Mouse (Mus musculus) limb, embryonic 11.5 days (tissue): ENCODE results near the gene Lhfp. TPM values are rescaled to one million over a fixed set of nuclear protein-coding genes. Genes with fewer than 3 reads are reported as not detected.

Experiments used
- ATAC-seq: fragments of 200-750 bp; cut with Nextera tagmentation; 2 replicates; pipeline ENCODE4 v1.8.0; 2017; ENCODE audit warnings: low read depth; ENCODE audit not compliant: insufficient number of reproducible peaks, low FRiP score, low TSS enrichment
- DNase-seq: peaks from one replicate; pipeline ENCODE4 v3.0.0-alpha.2; 2015; ENCODE audit warnings: low spot score
- H3K27ac ChIP-seq: fragments of 300-500 bp; sonication (generic); replicated peaks from 2 replicates; pipeline ENCODE4 v1.5.1; 2014; ENCODE audit warnings: low read depth, mild to moderate bottlenecking, low read length
- H3K27me3 ChIP-seq: fragments of 300-500 bp; sonication (generic); 2 replicates; pipeline ENCODE4 v1.6.1; 2014; ENCODE audit warnings: mild to moderate bottlenecking, low read length, mixed read lengths; ENCODE audit not compliant: control insufficient read depth, insufficient read depth
- H3K36me3 ChIP-seq: fragments of 300-500 bp; sonication (generic); 2 replicates; pipeline ENCODE4 v1.6.1; 2014; ENCODE audit warnings: mild to moderate bottlenecking, low read length, moderate library complexity, mixed read lengths; ENCODE audit not compliant: control insufficient read depth, insufficient read depth
- H3K4me1 ChIP-seq: fragments of 300-500 bp; sonication (generic); 2 replicates; pipeline ENCODE4 v1.6.1; 2014; ENCODE audit warnings: low read length, mixed read lengths; ENCODE audit not compliant: control insufficient read depth, insufficient read depth
- H3K4me2 ChIP-seq: fragments of 300-500 bp; sonication (generic); 2 replicates; pipeline ENCODE4 v1.6.1; 2014; ENCODE audit warnings: low read depth, mild to moderate bottlenecking, moderate library complexity; ENCODE audit not compliant: severe bottlenecking
- H3K4me3 ChIP-seq: fragments of 300-500 bp; sonication (generic); 2 replicates; pipeline ENCODE4 v1.5.1; 2014; ENCODE audit warnings: low read depth, low read length
- H3K9ac ChIP-seq: fragments of 300-500 bp; sonication (generic); 2 replicates; pipeline ENCODE4 v1.6.1; 2014; ENCODE audit warnings: mild to moderate bottlenecking, low read length
- H3K9me3 ChIP-seq: fragments of 300-500 bp; sonication (generic); 2 replicates; pipeline ENCODE4 v1.6.1; 2016; ENCODE audit warnings: low read length; ENCODE audit not compliant: control insufficient read depth
- WGBS: fragments of 180-500 bp; shearing (Covaris S2); extraction: QIAGEN DNeasy Blood & Tissue Kit; methylation state at CpG from one replicate; pipeline ENCODE4 v1.1.7; 2014; 5-methylcytosine and 5-hydroxymethylcytosine counted together
- polyA plus RNA-seq: library from polyadenylated mRNA; unstranded; fragments of >200 nt; fragmentation: Nextera tagmentation; extraction: Ambion mirVana; gene quantifications from 2 replicates; pipeline ENCODE4 v1.2.1, GENCODE M21; 2014

The Lhfp gene
- polyA plus RNA-seq, 1 experiment from 2014 or later: 61.0 TPM

GRCm38 (mm10) chr3:53145526-53145925 is 104.2 kb downstream of the Lhfp start:
- Histone ChIP-seq H3K9me3 (no peaks in the 10 kb centered on the region), H3K36me3 (no peaks in the 10 kb centered on the region), H3K4me1 (no peaks in the 10 kb centered on the region), H3K9ac (no peak overlapping the region), H3K4me3 (no peak overlapping the region), H3K27ac (no peak overlapping the region), H3K27me3 (no peaks in the 10 kb centered on the region), H3K4me2 (no peak overlapping the region)
- ATAC-seq (no peak), DNase-seq (no peak)
- WGBS: 68% methylated on average over 2 of the region's 2 CpGs

GRCm38 (mm10) chr3:53145946-53146345 is 104.6 kb downstream of the Lhfp start:
- no peak overlapping the region for H3K9ac ChIP-seq

DNA sequence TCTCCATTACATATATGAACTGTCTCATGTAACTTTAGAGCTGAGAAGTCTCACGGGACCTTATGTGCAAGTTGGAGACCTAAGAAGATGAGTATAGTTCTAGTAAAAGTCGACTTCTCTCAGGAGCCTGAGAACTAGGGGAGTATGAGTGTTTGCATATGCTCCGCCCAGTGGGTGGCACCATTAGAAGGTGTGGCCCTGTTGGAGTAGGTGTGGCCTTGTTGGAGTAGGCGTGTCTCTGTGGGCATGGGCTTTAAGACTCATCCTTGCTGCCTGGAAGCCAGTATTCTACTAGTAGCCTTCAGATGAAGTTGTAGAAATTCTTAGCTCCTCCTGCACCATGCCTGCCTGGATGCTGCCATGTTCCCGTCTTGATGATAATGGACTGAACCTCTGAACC is 105.7 kb downstream of the Lhfp start:
- Histone ChIP-seq H3K9me3 (no peaks in the 10 kb centered on the region), H3K4me2 (no peak overlapping the region), H3K4me1 (no peaks in the 10 kb centered on the region), H3K27ac (no peak overlapping the region), H3K27me3 (no peaks in the 10 kb centered on the region), H3K4me3 (no peak overlapping the region), H3K36me3 (no peaks in the 10 kb centered on the region), H3K9ac (no peak overlapping the region)
- ATAC-seq (no peak), DNase-seq (no peak)
- 90% methylated on average over 5 of the region's 5 CpGs for WGBS

More at GRCm38 (mm10) chr3:53145946-53146345, 104.6 kb downstream of the Lhfp start:
- no peaks in the 10 kb centered on the region for H3K9me3 ChIP-seq
- no peak for ATAC-seq
- DNase-seq: no peak
- H3K27ac ChIP-seq: no peak overlapping the region
- no peak overlapping the region for H3K4me2 ChIP-seq
- H3K4me1 ChIP-seq: no peaks in the 10 kb centered on the region
- 91% methylated on average over 5 of the region's 5 CpGs for WGBS
- no peaks in the 10 kb centered on the region for H3K36me3 ChIP-seq
- H3K27me3 ChIP-seq: no peaks in the 10 kb centered on the region
- no peak overlapping the region for H3K4me3 ChIP-seq

DNA sequence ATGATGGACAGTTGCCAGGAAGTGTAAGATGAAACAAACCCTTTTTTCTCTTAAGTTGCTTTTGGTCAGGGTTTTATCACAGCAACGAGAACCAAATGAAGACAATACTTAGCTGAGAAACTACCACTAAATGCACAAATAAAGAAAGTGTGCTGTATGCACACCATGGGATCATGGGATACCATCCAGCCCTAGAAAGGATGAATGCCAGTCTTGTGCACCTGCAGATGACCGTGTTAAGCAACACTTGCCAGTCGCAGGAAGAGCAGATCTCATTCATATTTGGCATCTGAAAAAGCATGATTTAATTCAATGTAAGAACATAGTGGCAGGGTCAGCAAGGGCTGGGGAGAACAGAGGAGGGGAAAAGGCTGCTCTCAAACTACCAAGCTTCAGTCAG is 107.4 kb downstream of the Lhfp start:
- DNase-seq (no peak), ATAC-seq (no peak)
- Histone ChIP-seq H3K27me3 (no peaks in the 10 kb centered on the region), H3K4me1 (no peaks in the 10 kb centered on the region), H3K27ac (no peak overlapping the region), H3K4me3 (no peak overlapping the region), H3K9me3 (no peaks in the 10 kb centered on the region), H3K9ac (no peak overlapping the region), H3K36me3 (no peaks in the 10 kb centered on the region), H3K4me2 (no peak overlapping the region)
- 84% methylated on average over 3 of the region's 3 CpGs for WGBS

DNA sequence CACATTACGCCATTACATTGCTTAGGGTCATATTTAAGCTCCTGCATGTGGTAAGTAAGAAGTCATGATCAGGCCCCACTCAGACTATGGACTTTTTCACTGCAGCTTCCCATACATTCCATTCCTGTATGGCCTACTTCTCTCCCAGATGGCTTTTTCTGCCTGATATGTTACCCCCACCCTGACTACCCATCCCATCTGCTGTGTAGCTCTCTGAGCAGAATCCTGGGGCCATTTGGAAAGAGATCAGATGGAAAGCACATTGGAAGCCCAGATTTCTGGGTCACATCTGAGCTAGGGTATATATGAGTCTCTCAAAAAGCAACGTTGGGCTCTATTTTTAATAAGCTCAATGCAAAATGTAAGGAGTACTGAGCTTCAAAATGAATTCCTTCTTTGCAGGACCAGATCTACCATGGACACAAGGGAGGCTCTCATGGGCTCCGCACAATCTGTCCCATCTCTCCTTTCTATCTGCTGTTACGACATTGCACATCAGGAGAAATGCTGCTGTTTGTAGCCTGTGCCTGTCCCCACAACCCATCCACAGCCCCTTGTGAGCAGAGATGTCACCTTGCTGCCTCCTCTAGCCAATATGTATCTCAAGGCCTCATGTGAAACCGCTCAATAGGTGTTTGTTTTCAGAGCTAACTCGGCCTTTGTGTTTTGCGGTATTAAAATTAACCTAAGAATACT is 108.4 kb downstream of the Lhfp start:
- H3K36me3 ChIP-seq: no peaks in the 10 kb centered on the region
- no peaks in the 10 kb centered on the region for H3K27me3 ChIP-seq
- H3K4me2 ChIP-seq: no peak overlapping the region
- no peaks in the 10 kb centered on the region for H3K9me3 ChIP-seq
- 94% methylated on average over 7 of the region's 7 CpGs for WGBS
- H3K9ac ChIP-seq: no peak overlapping the region
- no peak overlapping the region for H3K27ac ChIP-seq
- H3K4me1 ChIP-seq: no peaks in the 10 kb centered on the region
- ATAC-seq (no peak), DNase-seq (no peak)
- no peak overlapping the region for H3K4me3 ChIP-seq

GRCm38 (mm10) chr3:53151081-53151480 is 109.8 kb downstream of the Lhfp start:
- Histone ChIP-seq H3K4me2 (no peak overlapping the region), H3K9ac (no peak overlapping the region), H3K4me1 (no peaks in the 10 kb centered on the region), H3K27ac (no peak overlapping the region), H3K27me3 (no peaks in the 10 kb centered on the region), H3K4me3 (no peak overlapping the region), H3K36me3 (no peaks in the 10 kb centered on the region), H3K9me3 (no peaks in the 10 kb centered on the region)
- DNase-seq (no peak), ATAC-seq (no peak)
- 51% methylated on average over 1 of the region's 1 CpGs for WGBS

DNA sequence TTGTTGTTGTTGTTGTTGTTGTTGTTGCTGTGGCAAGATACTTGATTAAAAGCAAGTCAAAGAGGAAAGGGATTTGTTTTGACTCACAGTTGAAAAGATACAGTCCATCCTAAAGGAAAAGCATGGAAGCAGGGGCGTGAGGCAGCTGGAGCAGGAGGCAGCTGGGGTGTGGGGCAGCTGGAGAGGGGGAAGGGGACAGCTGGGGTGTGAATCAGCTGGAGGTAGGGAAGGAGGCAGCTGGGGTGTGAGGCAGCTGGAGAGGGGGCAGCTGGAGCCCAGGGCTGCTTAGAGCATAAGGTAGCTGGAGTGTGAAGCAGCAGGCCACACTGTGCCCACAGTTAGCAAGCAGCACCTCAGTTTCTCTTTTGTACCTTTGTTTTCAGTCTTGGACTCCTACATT is 110.3 kb downstream of the Lhfp start:
- 57% methylated on average over 1 of the region's 1 CpGs for WGBS

GRCm38 (mm10) chr3:53161963-53162362 is 120.6 kb downstream of the Lhfp start:
- DNase-seq (no peak), ATAC-seq (no peak)
- H3K4me2 ChIP-seq: no peak overlapping the region
- H3K36me3 ChIP-seq: no peaks in the 10 kb centered on the region
- peaks cover 7% of the 10 kb centered on the region; the same call in 1 of the 2 replicates for H3K4me1 ChIP-seq
- no peak overlapping the region for H3K9ac ChIP-seq
- no peaks in the 10 kb centered on the region for H3K9me3 ChIP-seq
- no peaks in the 10 kb centered on the region for H3K27me3 ChIP-seq
- H3K27ac ChIP-seq: no peak overlapping the region
- 83% methylated on average over 3 of the region's 3 CpGs for WGBS
- no peak overlapping the region for H3K4me3 ChIP-seq

More for the DNA sequence above, 110.3 kb downstream of the Lhfp start:
- no peaks in the 10 kb centered on the region for H3K36me3 ChIP-seq
- ATAC-seq: no peak
- DNase-seq: no peak
- no peak overlapping the region for H3K9ac ChIP-seq
- H3K4me1 ChIP-seq: no peaks in the 10 kb centered on the region
- no peak overlapping the region for H3K4me3 ChIP-seq
- H3K27ac ChIP-seq: no peak overlapping the region
- no peaks in the 10 kb centered on the region for H3K27me3 ChIP-seq
- H3K4me2 ChIP-seq: no peak overlapping the region
- H3K9me3 ChIP-seq: no peaks in the 10 kb centered on the region

DNA sequence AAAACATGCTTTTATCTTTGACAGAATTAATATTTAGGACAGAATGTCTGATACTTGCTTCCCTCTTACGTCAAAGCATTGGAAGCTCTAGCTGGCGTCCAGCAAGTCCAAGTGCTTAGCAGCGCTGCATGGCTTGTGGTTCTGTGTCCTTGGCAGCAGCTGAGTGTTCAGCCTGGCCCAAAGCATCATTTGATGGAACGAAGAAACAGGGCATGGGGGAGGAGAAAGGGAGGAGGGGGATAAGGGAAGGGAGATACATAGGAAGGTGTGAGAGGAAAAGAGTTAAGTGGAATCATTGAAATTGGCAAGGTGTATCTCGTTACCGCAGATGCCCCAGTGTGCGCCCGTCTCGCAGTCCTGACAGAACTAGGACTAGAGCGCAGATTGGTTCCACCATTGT is 124.0 kb downstream of the Lhfp start:
- Histone ChIP-seq H3K27me3 (no peaks in the 10 kb centered on the region), H3K9ac (no peak overlapping the region), H3K9me3 (no peaks in the 10 kb centered on the region), H3K4me3 (no peak overlapping the region), H3K4me2 (no peak overlapping the region), H3K4me1 (no peaks in the 10 kb centered on the region), H3K36me3 (no peaks in the 10 kb centered on the region), H3K27ac (no peak overlapping the region)
- 84% methylated on average over 10 of the region's 10 CpGs for WGBS
- DNase-seq: no peak
- no peak for ATAC-seq
